Mouse (Mus musculus): Measurements from ENCODE around the gene Zfpl1.
"Not testable (repeated sequence)": the region's sequence is repeated elsewhere in the genome, so short reads cannot be mapped to it uniquely, and the experiment has no call there.

Gene Zfpl1

GRCm38 (mm10) chr19:6058966-6059365, 25.8 kb downstream of the Zfpl1 start:
- in situ Hi-C loops (cut with MboI, MseI): no loop called here

- in situ Hi-C loops (cut with MboI, MseI): no loop called here
Measured at GRCm38 (mm10) chr19:6058513-6058912, 26.2 kb downstream of the Zfpl1 start.

- in situ Hi-C loops (cut with MboI, MseI): no loop called here
Measured at GRCm38 (mm10) chr19:6057313-6058096, 27.3 kb downstream of the Zfpl1 start, which contains the start of the genes Mrpl49 and Fau. Gene Mrpl49 (minus strand): TSS chr19:6057785. Gene Fau (plus strand): TSS chr19:6057844.

GRCm38 (mm10) chr19:6056696-6057095, 28.1 kb downstream of the Zfpl1 start:
- in situ Hi-C loops (cut with MboI, MseI): no loop called here

GRCm38 (mm10) chr19:6054296-6054695, 30.5 kb downstream of the Zfpl1 start:
- in situ Hi-C loops (cut with MboI, MseI): no loop called here

GRCm38 (mm10) chr19:6052516-6052915, 32.2 kb downstream of the Zfpl1 start:
- in situ Hi-C loops (cut with MboI, MseI): no loop called here

GRCm38 (mm10) chr19:6048681-6049410, 35.9 kb downstream of the Zfpl1 start:
- in situ Hi-C loops (cut with MboI, MseI): no loop called here

GRCm38 (mm10) chr19:6047899-6048166, 36.9 kb downstream of the Zfpl1 start:
- in situ Hi-C loops (cut with MboI, MseI): no loop called here

GRCm38 (mm10) chr19:6047154-6047898, 37.4 kb downstream of the Zfpl1 start:
- in situ Hi-C loops (cut with MboI, MseI): no loop called here

GRCm38 (mm10) chr19:6046294-6047153, 38.2 kb downstream of the Zfpl1 start, which contains the start of gene Syvn1:
Gene Syvn1 (plus strand): TSS chr19:6046576.
- in situ Hi-C loops (cut with MboI, MseI): no loop called here

GRCm38 (mm10) chr19:6045366-6046293, 39.1 kb downstream of the Zfpl1 start:
- in situ Hi-C loops (cut with MboI, MseI): no loop called here

- in situ Hi-C loops (cut with MboI, MseI): not testable (repeated sequence)
Measured at GRCm38 (mm10) chr19:6044102-6044501, 40.7 kb downstream of the Zfpl1 start.

- in situ Hi-C loops (cut with MboI, MseI): no loop called here
Measured at GRCm38 (mm10) chr19:6042293-6042692, 42.5 kb downstream of the Zfpl1 start.

- in situ Hi-C loops (cut with MboI, MseI): no loop called here
Measured at GRCm38 (mm10) chr19:6040002-6040401, 44.8 kb downstream of the Zfpl1 start.

- in situ Hi-C loops (cut with MboI, MseI): loop anchor here in 1 of 2 experiments (5.0 to 10.0 kb wide), 2 partner anchors 71 to 796 kb away; no protein-coding TSS in a partner anchor
Measured at GRCm38 (mm10) chr19:6038326-6038725, 46.4 kb downstream of the Zfpl1 start.

- in situ Hi-C loops (cut with MboI, MseI): loop anchor here in 1 of 2 experiments (5.0 to 10.0 kb wide), 2 partner anchors 70 to 797 kb away; no protein-coding TSS in a partner anchor
Measured at GRCm38 (mm10) chr19:6037695-6038094, 47.1 kb downstream of the Zfpl1 start.

GRCm38 (mm10) chr19:6035966-6036585, 48.7 kb downstream of the Zfpl1 start:
- in situ Hi-C loops (cut with MboI, MseI): loop anchor here in 1 of 2 experiments (5.0 to 10.0 kb wide), 2 partner anchors 69 to 799 kb away; no protein-coding TSS in a partner anchor
